Mouse (Mus musculus): ENCODE results near the gene Eps15.
A peak's percentile ranks its signal among the peaks of the same experiment; 100 is the strongest.

Eps15 gene

DNA sequence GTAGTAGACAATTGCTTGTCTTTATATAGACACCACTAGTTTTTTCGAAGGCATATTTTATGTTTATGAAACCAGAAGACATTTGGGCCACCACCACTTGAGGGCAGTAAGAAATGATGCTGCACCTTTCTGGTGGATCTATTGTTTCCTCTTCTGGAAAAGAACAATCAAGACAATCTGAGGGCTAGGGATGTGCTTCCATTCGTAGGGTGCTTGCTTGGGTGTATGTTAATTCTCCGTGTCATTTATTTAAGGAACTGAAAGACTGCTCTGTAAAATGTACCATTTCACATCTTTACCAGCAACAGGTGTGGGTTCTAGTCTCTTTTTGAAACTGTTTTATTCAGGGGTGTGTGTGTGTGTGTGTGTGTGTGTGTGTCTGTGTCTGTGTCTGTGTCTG is 11.2 kb upstream of the Eps15 start:
- DNase-seq (ENCODE audit: low spot score) = no peak

DNA sequence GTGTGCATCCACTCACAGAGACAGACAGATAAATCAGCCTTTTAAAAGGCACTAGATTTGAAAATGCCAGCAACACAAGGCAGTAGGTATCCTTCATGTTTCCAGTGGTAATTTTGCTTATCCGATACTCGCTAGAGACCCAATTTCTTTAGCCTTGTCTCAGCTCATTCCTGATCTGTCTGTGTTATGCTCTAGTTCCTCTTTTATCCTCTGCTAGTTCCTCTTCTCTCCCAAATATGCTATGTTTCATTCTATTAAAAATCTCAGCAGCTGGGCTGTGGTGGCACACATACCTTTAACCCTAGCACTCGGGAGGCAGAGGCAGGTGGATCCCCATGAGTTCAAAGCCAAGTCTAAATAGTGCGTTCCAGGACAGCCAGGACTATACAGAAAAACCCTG is 8.3 kb upstream of the Eps15 start:
- DNase-seq (ENCODE audit: low spot score) = no peak

DNA sequence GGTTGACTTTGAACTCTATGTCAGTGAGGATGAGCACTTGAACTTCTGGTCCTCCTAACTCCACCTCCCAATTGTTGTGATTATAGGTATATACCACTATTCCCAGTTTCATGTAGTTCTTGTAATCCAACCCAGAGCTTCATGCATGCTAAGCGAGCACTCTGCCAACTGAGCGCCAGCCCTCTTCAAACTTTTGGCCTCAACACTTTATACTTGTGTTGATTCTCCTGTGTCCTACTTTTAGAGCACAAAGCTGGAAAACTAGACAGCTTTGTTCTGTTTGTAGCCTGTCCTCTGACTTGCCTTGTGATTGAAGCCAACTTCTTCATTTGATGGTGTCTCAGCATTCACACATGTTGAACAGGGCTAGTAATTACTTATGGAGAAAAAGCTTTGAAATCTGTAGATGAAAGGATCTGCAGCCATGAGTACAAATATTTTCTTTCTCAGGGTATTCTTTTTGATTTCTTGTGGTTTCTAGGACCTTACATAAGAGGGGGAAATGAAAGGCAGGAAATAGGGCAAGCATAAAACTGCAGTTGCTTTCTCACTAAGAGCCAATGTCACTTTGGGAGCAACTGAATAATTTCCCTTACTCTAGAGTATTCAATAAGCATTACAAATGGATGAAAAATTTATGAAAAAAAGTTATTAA is 6.4 kb upstream of the Eps15 start:
- DNase-seq (ENCODE audit: low spot score) = no peak

DNA sequence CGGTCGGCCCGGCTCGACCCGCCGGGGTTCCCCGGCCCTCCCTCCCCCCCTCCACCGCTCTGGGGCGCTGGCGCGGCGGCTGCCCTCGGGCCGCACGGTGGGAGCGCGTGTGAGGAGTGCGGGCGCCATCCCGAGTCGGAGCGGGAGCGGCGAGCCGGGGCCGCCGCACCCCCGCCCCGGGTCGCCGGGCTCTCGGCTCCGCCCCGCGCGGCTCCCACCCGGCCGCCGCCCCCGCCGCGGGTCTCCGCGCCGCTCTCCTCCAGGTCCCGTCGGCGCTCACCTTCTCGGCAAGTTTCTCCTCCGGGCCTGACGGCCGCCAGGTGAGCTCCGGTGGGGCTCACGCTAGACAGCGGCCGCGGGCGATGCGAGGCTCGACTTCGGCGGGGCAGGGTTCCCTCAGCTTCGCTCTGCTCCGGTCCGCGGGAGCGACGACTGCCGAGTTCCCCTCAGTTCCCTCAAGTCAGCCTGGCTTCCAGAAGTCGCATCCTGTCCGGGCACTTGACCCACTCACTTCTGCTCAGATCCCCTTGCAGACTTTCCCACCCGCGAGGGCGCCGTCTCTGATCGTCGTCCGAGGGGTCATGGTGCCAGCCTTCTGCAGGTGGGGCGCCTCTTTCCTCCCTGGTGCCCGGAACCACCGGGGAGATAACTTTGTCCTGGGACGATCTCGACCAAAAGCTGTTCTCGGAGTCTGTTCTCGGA is 542 bp downstream of the Eps15 start:
- DNase-seq (ENCODE audit: low spot score) = peak; percentile 44

DNA sequence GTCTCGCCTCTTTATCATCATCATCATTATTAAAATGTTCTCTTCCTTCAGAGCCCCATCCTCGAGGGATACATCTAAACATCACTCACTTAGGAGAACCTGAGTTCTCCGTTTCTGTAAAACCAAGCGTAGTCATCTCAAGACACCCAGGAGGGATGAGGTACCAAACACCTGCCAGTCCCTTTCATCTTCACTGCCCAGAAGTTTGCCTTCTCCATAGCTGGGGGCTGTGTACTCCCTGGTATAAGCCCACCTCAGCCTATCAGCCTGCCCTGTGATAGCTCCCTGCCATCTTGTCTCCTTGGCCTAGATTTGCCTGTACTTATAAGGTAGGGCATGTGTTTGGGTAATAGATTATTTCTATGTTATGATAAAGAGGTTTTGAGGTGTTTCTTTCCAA is 1.1 kb downstream of the Eps15 start:
- DNase-seq (ENCODE audit: low spot score) = peak; percentile 27

DNA sequence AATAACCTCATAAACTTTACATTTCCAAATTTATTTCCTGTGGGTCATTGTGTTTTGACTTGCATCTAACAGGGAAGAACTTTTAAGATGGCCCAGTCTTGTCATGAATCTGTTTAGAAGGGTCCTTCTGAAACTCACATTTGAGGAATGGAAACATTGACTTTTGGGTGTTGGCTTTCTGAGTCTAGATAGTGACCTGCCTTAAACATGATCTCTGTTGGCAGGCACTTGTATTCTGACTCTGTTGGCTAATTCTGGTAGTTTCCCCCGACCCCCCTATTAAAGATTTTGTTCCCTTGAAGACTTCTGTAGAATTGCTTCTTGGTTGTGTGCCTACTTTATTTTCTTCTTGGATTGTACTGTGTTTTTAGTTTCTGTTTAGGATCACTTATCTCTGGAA is 1.9 kb downstream of the Eps15 start:
- no peak for DNase-seq (ENCODE audit: low spot score)

DNA sequence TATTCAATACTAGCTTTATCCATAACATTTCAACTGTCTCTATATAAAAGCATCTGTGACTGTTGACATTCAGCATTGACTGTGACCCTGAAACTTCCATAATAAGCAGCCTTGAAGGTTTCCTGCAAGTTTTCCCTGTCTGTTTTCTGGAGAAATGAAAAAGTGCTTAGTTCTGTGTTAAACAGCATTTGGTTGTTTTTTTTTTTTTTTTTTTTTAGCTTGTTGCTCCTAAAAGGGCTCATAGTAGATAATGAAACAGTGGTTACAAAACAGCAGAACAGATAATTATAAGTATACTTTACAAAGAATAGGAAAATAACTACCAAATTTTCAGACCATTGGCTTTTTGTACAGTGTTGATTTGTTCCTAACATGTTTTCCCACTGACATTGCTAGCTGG is 14.6 kb downstream of the Eps15 start:
- no peak for DNase-seq (ENCODE audit: low spot score)

DNA sequence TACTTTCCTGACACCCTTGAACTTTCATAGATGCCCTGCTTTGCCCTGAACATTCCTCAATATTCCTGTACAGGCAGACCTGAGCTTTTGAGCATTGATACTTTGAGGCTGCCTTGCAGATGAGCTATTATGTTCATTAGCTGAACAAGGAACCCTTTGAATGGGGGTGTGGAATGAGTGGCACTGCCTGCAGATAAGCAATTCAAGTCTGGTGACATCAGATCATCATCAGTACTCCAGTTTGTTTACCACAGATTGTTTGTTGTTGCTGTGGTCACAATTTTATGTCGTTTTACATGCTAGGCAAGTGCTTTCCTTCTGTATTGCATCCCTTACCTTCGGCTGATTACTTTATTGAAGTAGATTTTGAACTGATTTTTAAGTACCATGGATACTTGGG is 16.4 kb downstream of the Eps15 start:
- no peak for DNase-seq (ENCODE audit: low spot score)

DNA sequence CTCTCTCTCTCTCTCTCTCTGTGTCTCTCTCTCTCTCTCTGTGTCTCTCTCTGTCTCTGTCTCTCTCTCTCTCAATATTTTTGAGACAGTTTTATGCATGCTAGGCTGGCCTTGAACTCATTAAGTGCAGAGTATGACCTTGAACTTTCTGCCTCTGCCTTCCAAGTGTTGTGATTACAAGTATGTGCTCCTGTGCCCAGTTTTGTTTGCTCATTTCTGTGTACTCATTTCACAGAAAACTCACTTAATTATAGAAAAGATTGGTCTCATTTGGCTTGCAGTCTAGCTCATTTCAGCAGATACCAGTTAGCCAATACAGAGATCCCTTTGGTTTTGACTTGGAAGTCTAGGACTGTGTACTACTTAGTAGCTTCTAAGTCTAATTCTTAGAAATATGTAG is 19.1 kb downstream of the Eps15 start:
- DNase-seq (ENCODE audit: low spot score) = no peak

DNA sequence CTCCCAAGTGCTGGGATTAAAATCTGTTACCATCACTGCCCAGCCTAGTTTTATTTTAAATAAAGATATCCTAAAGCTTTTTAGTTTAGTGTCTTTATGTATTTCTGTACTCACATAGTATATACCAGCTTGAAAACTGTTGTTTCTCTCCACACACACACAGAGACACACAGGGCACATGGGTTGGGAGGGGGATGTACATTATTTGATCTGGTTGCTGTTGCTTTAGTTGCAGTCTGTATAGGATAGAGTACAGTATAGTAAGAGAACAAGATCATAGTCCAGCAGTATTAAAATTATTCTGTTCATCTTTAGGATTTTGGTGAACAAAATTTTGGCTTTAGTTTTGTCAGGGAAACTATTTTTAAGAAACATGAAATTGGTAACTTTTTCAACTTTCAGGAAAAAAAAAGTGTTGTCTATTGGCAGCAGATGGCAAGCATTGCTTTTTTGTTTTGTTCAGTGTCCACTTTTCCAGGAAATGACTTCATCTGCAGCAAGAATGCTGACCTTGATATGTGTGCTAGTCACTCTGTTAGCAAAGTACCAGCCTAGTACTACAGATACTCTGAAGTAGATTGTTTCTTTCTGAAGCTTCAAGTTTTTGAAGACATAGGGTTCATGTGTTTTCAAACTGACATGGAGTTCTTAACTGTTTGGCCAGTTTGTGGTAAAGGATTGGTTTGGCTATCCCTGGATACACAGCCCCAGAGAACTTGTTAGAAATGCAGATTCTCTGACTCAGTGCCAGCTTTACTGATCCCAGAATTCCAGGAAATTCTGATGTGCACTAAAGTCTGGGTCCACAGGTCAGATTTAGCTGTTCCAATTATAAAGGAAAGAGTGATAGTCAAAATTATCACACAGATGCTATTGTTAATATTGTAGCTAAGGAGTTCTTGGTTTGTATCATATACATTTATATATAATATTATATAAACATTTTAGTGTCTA is 37.1 kb downstream of the Eps15 start:
- no peak for DNase-seq (ENCODE audit: low spot score)

DNA sequence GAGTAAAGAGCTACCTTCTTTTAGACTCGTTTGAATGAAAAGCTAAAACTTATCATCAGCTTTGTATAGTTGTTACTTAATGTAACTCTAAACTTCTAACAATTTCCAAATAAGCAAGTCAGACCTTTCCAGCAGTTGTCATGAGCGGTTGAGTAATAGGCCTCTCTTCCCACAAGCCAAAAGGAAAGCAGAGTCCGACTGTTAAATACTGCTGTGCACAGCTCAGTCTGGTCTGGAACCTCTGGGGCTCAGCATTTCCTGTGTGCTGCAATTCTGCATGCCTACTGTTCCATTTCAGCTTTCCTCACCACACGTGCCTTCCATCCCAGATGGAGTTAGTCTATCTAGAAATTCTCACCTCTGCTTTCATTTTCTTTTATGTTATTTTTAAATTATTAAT is 56.7 kb downstream of the Eps15 start:
- no peak for DNase-seq (ENCODE audit: low spot score)

DNA sequence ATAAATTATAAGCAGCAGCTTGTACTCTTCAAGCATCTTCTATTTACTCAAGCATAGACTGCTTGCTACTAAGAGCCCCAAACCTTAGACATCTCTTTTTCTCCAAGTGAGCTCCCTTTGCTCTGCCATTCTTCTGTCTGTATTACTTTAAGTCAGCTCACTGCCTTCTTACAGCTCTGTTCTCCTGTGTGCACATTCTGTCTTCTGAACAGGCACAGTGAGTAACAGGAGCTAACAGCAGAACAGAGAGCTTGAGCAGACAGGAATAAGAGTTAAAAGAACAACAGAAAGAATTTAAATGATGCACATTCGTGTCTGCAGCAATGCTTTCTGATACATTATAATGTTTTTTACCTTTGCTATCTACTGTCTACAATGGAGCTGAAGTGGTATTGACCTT is 61.2 kb downstream of the Eps15 start:
- no peak for DNase-seq (ENCODE audit: low spot score)

DNA sequence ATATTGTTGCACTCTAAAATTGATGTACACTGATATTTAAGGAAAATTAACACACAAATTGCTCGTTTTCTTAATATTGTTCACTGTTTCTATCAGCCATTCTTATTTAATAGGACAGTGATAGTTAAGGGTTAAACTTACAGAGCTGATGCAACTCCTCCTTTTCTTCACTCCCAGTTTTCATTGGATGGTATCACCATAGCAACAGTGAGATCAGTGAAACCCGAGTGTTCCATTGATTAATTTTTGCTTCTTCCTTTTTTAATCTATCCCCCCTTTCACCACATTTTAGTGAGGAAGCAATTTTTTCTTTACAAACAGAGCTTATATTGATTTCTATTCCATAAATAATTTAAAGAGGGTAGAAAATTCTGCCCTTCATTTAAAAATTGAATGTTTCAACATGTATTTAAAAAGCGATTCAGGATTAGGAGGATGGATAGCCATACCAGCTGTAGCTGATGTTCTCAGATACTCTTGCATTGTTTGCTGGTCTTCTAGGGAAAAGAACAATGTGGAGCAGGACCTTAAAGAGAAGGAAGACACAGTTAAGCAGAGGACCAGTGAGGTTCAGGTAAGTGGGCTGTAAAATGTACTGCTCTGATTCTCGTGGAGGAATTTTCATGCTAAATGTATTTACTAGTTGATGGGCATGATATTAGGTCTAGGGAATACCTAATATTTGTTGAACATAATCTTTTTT is 62.9 kb downstream of the Eps15 start:
- peak; percentile 70 for DNase-seq (ENCODE audit: low spot score)

DNA sequence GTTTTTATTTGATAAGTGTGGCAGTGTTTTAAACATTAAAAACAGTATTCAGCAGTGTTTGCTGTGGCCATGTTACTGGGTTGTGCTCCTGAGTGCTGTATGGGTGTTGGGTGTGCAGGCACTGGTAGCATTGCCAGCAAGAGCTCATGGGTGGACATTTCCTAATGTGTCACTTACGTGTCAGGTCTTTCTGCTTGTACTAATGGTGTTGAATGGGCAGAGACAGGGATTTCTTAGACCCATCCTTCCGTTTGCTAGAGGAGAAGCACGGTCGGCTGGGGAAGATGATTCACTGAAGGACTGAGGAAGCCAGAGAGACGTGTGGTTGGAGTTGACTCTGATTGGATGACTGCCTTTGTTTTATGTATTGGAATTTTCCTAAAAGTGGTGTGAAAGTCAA is 63.8 kb downstream of the Eps15 start:
- no peak for DNase-seq (ENCODE audit: low spot score)

DNA sequence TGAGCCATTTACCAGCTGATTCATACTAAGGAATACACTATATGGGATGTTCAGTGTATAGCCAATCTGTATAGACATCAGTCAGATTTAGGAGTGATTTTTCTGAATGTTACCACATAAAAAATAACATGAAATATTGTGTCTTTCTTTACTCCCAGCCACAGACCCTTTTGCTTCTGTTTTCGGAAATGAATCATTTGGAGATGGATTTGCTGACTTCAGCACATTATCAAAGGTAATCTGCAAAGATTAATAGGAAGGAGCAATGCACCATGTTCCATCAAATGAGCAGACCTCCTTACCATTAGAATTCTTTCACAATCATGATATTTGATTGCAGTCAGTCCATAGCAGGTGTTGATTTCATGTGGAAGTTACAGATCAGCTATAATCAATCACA is 98.0 kb downstream of the Eps15 start:
- no peak for DNase-seq (ENCODE audit: low spot score)

DNA sequence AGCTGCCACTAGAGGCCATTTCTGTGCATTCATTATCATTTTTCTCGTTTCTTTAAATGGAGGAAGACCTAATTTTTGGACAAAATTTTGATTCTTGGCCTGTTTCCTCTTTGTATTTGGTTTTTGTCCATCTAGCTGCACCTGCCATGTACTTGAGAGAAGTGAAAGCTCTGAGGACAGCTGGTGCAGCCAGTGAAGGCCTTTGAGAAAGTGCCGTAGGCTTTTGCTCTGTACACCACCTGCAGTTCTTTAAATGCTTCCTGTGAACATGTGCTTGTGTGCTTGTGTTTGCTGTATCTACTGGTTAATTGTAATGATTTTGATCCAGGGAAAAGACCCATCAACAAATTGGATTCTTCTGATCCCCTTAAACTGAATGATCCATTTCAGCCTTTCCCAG is 102.4 kb downstream of the Eps15 start:
- DNase-seq (ENCODE audit: low spot score) = no peak

DNA sequence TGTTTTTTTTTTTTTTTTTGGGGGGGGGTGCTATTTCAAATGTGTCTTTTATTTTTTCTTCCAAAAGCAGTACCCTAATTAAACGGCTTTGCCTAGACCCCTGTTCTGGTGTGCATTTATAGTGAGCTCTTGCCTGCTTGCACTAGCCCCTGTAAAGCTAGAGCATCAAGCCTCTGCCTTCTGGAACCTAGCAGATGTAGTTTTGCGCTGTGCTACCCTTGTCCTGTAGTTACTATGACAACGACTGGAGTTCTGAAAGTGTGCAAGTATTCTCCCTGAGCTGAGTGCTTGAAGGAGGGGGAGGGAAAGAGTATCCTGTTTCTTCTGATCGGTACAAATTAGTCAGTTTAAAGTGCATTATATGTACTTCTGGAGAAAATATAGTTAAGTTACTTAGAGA is 105.5 kb downstream of the Eps15 start:
- DNase-seq (ENCODE audit: low spot score) = peak; percentile 64

DNA sequence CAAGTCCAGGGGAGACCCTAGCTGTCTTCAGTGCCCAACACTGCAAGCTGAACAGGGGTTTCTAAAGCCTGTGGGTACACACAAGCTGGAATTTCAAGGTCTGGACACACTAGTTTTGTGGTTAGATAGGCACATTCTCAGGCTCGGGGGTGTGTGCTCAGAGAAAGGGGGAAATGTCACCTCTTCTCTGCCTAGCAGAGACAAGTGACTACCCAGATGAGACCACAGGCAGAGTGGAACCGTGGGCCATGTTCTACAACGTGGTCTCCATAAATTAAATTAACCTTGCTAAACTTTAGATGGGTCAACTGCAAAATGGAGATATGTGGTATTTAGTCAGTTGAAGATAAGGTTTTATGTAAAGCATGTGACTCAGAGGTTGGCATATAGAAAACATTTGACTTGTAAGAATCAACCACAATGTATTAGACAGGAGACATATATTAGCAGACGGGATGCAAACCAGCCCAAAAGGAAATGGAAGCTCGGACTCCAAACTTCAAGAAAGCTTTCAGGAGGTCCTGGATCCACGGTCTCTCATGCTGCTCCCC is 113.2 kb downstream of the Eps15 start:
- no peak for DNase-seq (ENCODE audit: low spot score)

DNA sequence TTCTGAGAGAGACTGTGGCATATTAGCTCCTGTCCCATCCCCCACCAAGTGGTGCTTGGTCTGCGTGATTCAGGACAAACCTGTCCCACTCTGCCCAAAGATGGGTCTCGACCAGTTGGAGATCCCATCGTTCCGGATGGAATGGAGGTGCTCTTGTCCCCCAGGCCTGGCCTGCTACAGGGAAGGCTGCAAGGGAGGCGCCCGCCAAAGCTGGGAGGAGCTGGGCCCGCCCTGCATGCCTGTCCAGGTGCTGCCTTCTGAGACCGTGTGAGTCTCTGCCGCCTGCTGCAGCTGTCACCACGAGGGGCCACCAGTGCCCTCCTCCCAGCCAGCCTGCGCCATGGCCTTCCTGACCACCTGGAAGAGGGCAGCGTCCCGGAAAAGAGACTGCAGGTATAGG is 113.8 kb downstream of the Eps15 start:
- no peak for DNase-seq (ENCODE audit: low spot score)

DNA sequence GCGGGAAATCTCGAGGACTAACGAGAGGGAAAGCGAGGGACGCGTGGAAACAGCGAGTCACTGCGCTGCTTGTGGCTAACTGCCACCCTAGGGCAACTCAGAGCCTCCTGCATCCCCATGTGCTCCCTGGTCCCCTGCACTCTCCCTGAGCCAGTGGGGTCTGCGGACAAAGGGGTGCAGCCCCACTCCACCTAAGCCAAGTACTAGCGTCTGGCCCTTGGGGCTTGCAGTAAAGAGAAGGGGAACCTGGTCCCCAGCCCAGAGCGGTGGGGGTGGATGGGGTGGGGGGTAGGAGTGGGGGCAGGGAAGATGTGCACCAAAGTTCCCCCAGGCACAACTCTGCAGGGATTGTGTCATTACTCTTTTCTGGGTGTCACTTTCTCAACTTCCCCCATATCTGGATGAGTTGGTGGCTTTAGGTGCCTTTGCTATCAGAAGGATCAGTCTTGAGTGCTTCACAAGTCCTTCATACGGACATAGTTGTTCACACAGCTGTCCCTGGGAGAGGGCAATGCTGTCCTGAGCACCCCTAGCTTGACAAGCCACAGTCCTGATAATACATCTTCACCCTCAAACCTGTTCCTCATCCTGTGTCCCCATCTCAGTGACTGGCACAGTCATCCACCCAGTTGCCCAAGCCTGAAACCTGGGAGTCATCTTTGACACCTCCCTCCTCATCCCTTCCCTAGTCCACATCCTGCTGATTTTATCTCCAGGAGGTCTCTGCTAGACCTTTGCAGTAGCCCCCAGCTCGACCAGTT is 114.4 kb downstream of the Eps15 start:
- no peak for DNase-seq (ENCODE audit: low spot score)

DNA sequence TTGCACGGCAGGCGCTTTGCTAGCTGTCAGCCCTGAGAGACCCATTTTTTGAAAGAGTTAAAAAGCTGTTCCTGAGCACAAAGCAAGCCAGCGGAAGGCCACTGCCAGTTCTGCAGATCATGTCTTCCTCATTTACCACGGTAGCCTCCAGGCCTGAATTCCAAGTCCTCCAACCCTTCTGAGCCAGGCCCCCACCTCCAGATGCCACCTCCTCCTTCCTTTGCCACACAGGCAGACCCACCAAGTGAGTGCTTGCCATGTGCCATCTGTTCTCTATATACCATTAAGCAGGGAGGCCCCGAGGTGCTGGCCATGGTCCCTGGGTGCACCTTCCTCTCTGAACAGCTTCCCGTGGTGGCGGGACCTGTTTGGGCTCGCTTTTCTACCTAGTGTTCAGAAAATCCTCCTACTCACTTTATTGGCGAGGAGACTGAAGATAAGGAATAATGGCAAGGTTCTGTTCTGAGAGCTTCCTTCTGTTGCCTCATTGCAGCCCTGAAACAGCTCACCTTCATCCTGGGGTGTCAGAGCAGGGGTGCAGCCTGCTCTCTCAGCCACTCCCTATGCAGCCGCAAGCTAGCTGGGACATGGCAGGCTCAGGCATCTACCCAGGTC is 120.4 kb downstream of the Eps15 start:
- no peak for DNase-seq (ENCODE audit: low spot score)
